Mouse (Mus musculus) kidney, adult 11 months (tissue): ENCODE results near the gene Hist1h2ah.
A peak's percentile ranks its signal among the peaks of the same experiment; 100 is the strongest.

Experiments
- DNase-seq: peaks from one replicate; pipeline ENCODE4 v3.0.0; 2022

Hist1h2ah gene

GRCm38 (mm10) chr13:22007121-22007510 is 28.3 kb downstream of the Hist1h2ah start:
- DNase-seq = no peak

- DNase-seq = peak; percentile 25
Observed at GRCm38 (mm10) chr13:22006334-22007120, 28.8 kb downstream of the Hist1h2ah start.

GRCm38 (mm10) chr13:22005605-22006333 is 29.6 kb downstream of the Hist1h2ah start:
- DNase-seq = no peak

- no peak for DNase-seq
Observed at GRCm38 (mm10) chr13:22001823-22002222, 33.5 kb downstream of the Hist1h2ah start.

GRCm38 (mm10) chr13:22001346-22001745 is 34.0 kb downstream of the Hist1h2ah start:
- no peak for DNase-seq

- DNase-seq = no peak
Observed at GRCm38 (mm10) chr13:21999147-21999546, 36.2 kb downstream of the Hist1h2ah start.

GRCm38 (mm10) chr13:21998412-21998811 is 37.0 kb downstream of the Hist1h2ah start:
- no peak for DNase-seq

GRCm38 (mm10) chr13:21997821-21998220 is 37.5 kb downstream of the Hist1h2ah start:
- no peak for DNase-seq

GRCm38 (mm10) chr13:21997201-21997820 is 38.1 kb downstream of the Hist1h2ah start:
- DNase-seq = no peak

GRCm38 (mm10) chr13:21996840-21997185 is 38.6 kb downstream of the Hist1h2ah start:
- no peak for DNase-seq

GRCm38 (mm10) chr13:21996101-21996839 is 39.1 kb downstream of the Hist1h2ah start:
- no peak for DNase-seq

- DNase-seq = no peak
Observed at GRCm38 (mm10) chr13:21995331-21995914, 39.9 kb downstream of the Hist1h2ah start.

- DNase-seq = no peak
Observed at GRCm38 (mm10) chr13:21994896-21995295, 40.5 kb downstream of the Hist1h2ah start.

- no peak for DNase-seq
Observed at GRCm38 (mm10) chr13:21993957-21994738, 41.2 kb downstream of the Hist1h2ah start.

GRCm38 (mm10) chr13:21992550-21992949 is 42.8 kb downstream of the Hist1h2ah start:
- no peak for DNase-seq
